Mouse (Mus musculus): ENCODE measurements around the gene Rps3a1.
"Not testable (repeated sequence)": the region's sequence is repeated elsewhere in the genome, so short reads cannot be mapped to it uniquely, and the experiment has no call there.

Gene Rps3a1

DNA sequence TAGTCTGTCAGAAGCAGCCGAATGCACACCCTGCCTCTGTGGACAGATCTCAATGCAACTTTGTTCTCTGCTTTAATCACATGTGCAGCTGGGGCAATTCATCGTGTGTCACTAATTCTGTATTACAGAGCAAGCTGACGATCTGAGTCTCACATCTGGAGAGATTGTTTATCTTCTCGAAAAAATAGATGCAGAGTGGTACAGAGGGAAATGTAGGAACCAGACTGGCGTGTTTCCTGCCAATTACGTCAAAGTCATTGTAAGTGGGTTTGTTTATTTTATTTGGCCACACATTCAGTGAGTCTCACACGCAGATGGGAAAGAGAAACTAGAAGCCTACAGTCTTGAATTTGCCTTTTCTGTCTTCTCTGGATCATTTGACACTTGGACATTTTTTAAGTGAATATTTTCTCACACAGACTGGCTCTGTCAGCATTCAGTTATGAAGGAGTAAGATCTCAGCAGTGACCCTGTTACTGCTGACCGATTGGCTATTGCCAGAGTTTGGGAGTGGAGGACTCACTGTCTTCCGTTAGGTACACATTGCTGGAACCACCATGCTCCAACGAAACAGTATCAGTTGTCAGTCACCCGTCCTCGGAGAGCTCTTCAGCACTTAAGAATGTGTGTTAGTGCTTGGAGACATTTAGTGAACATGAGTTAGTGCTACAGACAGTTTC, 27.7 kb downstream of the Rps3a1 start:
- peak; percentile 9 for DNase-seq (ENCODE audit: low spot score)

GRCm38 (mm10) chr3:86112766-86113165, 29.7 kb downstream of the Rps3a1 start:
- DNase-seq (ENCODE audit: low spot score): no peak

DNA sequence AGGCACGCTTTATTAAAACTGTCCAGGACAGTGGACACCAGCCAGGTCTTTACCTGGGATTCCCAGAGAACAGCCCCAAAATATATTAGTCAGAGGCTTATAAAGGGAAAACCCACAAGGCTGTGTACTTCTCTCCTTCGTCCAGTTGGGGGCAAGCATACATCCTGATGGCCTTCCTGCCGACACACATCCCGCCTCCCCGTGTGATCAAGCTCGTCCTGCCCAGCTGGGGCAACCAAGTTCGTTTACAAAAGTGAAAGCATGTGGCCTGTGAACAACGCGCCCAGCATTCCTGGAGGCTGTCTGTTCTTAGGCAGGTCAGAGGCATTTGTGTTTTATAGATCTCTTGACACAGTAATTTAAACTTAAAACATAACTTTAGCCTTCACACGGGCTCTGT, 32.4 kb downstream of the Rps3a1 start:
- DNase-seq (ENCODE audit: low spot score): peak; percentile 89

DNA sequence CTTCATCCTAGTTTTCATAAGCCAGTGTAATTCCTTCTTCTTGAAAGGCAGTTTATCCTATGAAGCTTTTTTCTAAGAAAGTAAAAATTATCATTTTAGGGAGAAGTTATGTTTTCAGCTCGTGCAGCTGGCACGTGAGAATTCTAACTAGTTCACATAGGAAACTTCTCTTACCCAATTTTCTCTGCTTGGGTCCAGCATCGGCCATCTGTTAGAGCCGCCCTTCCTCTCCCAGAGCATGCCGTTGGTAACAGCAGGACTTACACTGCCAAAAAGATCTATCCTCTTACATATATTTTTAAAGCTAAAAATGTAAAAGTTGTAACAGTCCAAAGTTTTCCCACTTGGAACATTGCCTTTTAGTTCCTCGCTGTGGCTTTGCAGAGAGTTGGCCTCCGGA, 33.4 kb downstream of the Rps3a1 start:
- DNase-seq (ENCODE audit: low spot score): no peak

DNA sequence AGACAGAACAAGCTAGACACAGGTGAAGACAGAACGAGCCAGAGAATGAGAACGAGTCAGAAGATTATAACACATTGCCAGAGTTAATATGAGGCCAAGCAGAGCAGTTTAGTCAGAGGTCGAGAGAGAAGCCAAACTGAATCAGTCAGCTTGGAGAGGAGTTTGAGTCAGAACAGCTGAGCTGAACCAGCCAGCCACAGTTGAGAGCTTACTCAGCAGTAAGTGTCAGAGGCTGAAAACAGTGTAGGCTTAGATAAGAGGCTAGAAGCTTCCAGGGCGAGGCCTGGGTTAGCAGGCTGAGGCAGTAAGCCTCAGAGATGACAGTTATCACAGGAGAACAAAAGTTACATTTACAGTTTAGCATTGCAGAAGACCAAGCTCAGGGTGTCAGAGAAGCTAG, 33.9 kb downstream of the Rps3a1 start:
- peak; percentile 12 for DNase-seq (ENCODE audit: low spot score)

GRCm38 (mm10) chr3:86107637-86108539, 34.6 kb downstream of the Rps3a1 start:
- no peak for DNase-seq (ENCODE audit: low spot score)

GRCm38 (mm10) chr3:86106086-86106632, 36.3 kb downstream of the Rps3a1 start:
- no peak for DNase-seq (ENCODE audit: low spot score)

GRCm38 (mm10) chr3:86104909-86105308, 37.6 kb downstream of the Rps3a1 start:
- DNase-seq (ENCODE audit: low spot score): no peak

GRCm38 (mm10) chr3:86104433-86104832, 38.1 kb downstream of the Rps3a1 start:
- DNase-seq (ENCODE audit: low spot score): not testable (repeated sequence)

DNA sequence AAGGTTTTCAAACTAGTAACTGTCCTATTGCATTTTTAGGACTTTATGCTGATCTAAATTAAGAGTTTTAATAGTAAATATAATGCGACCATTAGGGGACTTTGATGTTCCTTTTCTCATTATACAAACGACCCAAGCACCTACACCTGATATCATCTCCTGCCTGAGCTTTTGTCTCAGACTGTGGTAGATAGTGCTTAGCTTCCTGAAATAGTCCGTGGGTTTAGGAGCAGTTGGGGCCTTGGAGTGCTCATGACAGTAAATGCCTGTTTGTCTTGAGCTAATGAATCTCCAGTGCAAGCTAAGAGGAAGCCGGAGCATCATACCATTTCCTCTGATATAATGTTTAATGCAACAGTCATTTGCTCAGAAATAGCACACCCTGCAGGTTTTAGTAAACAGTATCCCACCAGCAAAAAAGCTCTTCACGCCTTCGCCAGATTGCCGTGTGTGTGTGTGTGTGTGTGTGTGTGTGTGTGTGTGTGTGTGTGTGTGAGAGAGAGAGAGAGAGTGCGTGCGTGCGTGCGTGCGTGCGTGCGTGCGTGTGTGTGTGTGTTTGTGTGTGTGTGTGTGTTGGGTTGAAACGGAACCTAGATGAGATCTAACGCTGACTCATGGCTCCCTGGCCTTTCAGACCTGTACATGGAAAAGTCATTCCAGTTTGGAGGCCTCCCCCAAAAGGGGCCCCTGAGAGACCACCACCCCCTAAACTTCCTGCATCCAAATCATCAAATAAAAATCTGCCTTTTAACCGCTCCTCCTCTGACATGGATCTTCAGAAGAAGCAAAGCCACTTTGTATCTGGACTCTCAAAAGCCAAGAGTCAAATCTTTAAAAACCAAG, 38.8 kb downstream of the Rps3a1 start:
- no peak for DNase-seq (ENCODE audit: low spot score)

DNA sequence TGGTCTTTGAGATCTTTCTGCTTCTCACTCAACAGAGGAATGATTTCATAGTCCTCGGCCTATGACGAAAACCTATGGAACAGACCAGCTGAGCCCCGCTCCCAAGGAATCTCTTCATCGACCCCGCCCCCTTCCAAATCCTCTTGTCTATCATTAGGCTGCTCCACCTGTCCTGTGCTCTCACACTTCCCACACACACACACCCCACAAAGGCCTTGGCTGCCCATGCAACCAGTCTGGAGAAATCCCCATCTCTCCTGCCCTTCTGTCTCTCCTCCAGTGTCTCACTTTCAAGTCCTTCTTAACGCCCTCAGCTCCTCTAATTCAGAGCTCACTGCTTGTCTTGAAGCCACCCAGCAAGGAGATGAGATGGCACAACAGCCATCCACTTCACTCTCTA, 40.5 kb downstream of the Rps3a1 start:
- DNase-seq (ENCODE audit: low spot score): no peak

GRCm38 (mm10) chr3:86093907-86094306, 48.6 kb downstream of the Rps3a1 start:
- DNase-seq (ENCODE audit: low spot score): no peak

GRCm38 (mm10) chr3:86093213-86093845, 49.2 kb downstream of the Rps3a1 start:
- no peak for DNase-seq (ENCODE audit: low spot score)

All from embryo, embryonic 10 days (tissue).